Mouse (Mus musculus) embryonic facial prominence, embryonic 13.5 days (tissue): ENCODE results near the gene Mef2d. TPM values are rescaled to one million over a fixed set of nuclear protein-coding genes. Genes with fewer than 3 reads are reported as not detected.

Source experiments
- ATAC-seq: fragments of 200-750 bp; cut with Nextera tagmentation; 2 replicates; pipeline ENCODE4 v1.8.0; 2017; ENCODE audit warnings: low read depth; ENCODE audit not compliant: insufficient number of reproducible peaks, insufficient read depth, low FRiP score, low TSS enrichment
- H3K27ac ChIP-seq: fragments of 300-500 bp; sonication (generic); 2 replicates; pipeline ENCODE4 v1.5.1; 2015; ENCODE audit warnings: moderate library complexity, mild to moderate bottlenecking, inconsistent platforms
- H3K27me3 ChIP-seq: fragments of 300-500 bp; sonication (generic); 2 replicates; pipeline ENCODE4 v1.6.1; 2015; ENCODE audit warnings: mild to moderate bottlenecking, inconsistent platforms
- H3K36me3 ChIP-seq: fragments of 300-500 bp; sonication (generic); 2 replicates; pipeline ENCODE4 v1.6.1; 2015; ENCODE audit warnings: mild to moderate bottlenecking, inconsistent platforms
- H3K4me1 ChIP-seq: fragments of 300-500 bp; sonication (generic); 2 replicates; pipeline ENCODE4 v1.6.1; 2015; ENCODE audit warnings: inconsistent platforms
- H3K4me2 ChIP-seq: fragments of 300-500 bp; sonication (generic); 2 replicates; pipeline ENCODE4 v1.6.1; 2015; ENCODE audit warnings: moderate library complexity, mild to moderate bottlenecking, inconsistent platforms
- H3K4me3 ChIP-seq: fragments of 300-500 bp; sonication (generic); 2 replicates; pipeline ENCODE4 v1.5.1; 2015; ENCODE audit warnings: mild to moderate bottlenecking, inconsistent platforms
- H3K9ac ChIP-seq: fragments of 300-500 bp; sonication (generic); 2 replicates; pipeline ENCODE4 v1.6.1; 2015; ENCODE audit warnings: mild to moderate bottlenecking, inconsistent platforms
- H3K9me3 ChIP-seq: fragments of 300-500 bp; sonication (generic); 2 replicates; pipeline ENCODE4 v1.6.1; 2016; ENCODE audit warnings: inconsistent platforms
- WGBS: fragments of 180-500 bp; shearing (Covaris S2); methylation state at CpG from one replicate; pipeline ENCODE4 v1.1.7; 2015; ENCODE audit warnings: mixed read lengths; 5-methylcytosine and 5-hydroxymethylcytosine counted together
- polyA plus RNA-seq: library from polyadenylated mRNA; unstranded; fragments of >200 nt; fragmentation: Nextera tagmentation; extraction: Ambion mirVana; gene quantifications from 2 replicates; pipeline ENCODE4 v1.2.1, GENCODE M21; 2015

Mef2d gene
- polyA plus RNA-seq, 1 experiment from 2014 or later, result 18.2 TPM

- no peak for ATAC-seq
- Histone ChIP-seq H3K4me3 (no peak overlapping the region), H3K9ac (no peak overlapping the region), H3K36me3 (no peaks in the 10 kb centered on the region), H3K27me3 (peaks cover 58% of the 10 kb centered on the region), H3K4me2 (no peak overlapping the region), H3K4me1 (no peaks in the 10 kb centered on the region), H3K9me3 (0 out of 2 replicates have a peak, but pooled peaks cover 3% of the 10 kb centered on the region), H3K27ac (no peak overlapping the region)
- whole genome bisulfite sequencing, result 32% methylated on average over 9 of the region's 9 CpGs
Observed at GRCm38 (mm10) chr3:88191820-88192616, 49.8 kb downstream of the Mef2d start.

DNA sequence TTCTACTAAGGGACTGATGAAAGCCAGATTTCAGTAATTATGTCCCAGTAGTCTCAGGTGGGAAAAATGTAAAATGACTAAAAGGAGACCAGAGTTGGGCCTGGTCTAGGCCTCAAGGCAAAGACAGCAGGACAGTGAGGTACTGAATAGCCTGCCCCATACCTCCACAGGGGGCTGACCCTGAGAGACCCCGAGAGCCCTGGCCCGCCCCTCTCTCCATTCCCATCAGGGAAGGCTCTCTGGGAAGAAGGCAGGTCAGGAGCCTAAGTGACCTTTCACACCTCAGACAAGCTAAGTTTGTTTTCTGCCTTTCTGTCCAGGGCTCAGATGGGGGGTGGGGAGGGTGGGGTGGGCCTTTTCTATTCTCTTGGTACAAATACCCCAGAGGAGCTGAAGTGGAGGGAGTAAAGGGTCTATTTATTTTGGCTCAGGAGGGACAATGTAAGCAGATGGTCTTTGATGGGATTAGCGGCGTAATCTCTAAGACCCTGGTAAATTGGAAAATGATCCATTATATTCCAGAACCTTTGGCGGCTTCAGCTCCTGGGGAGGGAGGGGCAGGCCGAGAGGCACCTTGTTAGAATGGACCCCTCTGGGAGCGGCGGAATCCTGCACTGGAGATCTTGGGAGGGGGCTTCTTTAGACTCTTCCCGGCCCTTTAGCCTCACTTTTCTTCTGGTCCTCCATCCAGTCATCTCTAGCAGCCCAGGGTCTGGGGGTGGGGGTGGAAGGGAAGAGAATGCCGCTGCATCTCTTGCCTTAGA lies 55.8 kb downstream of the Mef2d start:
- Histone ChIP-seq H3K4me2 (no peak overlapping the region), H3K27ac (no peak overlapping the region), H3K27me3 (peaks cover 98% of the 10 kb centered on the region), H3K4me3 (no peak overlapping the region), H3K36me3 (no peaks in the 10 kb centered on the region), H3K4me1 (peaks cover 11% of the 10 kb centered on the region), H3K9me3 (no peaks in the 10 kb centered on the region), H3K9ac (no peak overlapping the region)
- WGBS, result 4% methylated on average over 10 of the region's 10 CpGs
- no peak for ATAC-seq

- no peak overlapping the region for H3K9ac ChIP-seq
- no peak overlapping the region for H3K4me3 ChIP-seq
- H3K4me1 ChIP-seq, result peaks cover 11% of the 10 kb centered on the region
- ATAC-seq, result no peak
- H3K27me3 ChIP-seq, result peaks cover 98% of the 10 kb centered on the region
- H3K9me3 ChIP-seq, result no peaks in the 10 kb centered on the region
- H3K4me2 ChIP-seq, result no peak overlapping the region
- no peak overlapping the region for H3K27ac ChIP-seq
- 2% methylated on average over 9 of the region's 9 CpGs for WGBS
- H3K36me3 ChIP-seq, result no peaks in the 10 kb centered on the region
Observed at GRCm38 (mm10) chr3:88198505-88199020, 56.4 kb downstream of the Mef2d start.

GRCm38 (mm10) chr3:88199541-88200110 lies 57.5 kb downstream of the Mef2d start:
- WGBS, result 24% methylated on average over 2 of the region's 2 CpGs
- no peak overlapping the region for H3K9ac ChIP-seq
- peaks cover 11% of the 10 kb centered on the region for H3K4me1 ChIP-seq
- H3K4me3 ChIP-seq, result no peak overlapping the region
- no peak overlapping the region for H3K4me2 ChIP-seq
- H3K27ac ChIP-seq, result no peak overlapping the region
- H3K36me3 ChIP-seq, result no peaks in the 10 kb centered on the region
- no peaks in the 10 kb centered on the region for H3K9me3 ChIP-seq
- peaks cover 98% of the 10 kb centered on the region for H3K27me3 ChIP-seq
- ATAC-seq, result no peak

GRCm38 (mm10) chr3:88200161-88200971 lies 58.2 kb downstream of the Mef2d start:
- H3K36me3 ChIP-seq, result no peaks in the 10 kb centered on the region
- H3K9me3 ChIP-seq, result no peaks in the 10 kb centered on the region
- ATAC-seq, result no peak
- peaks cover 17% of the 10 kb centered on the region for H3K4me1 ChIP-seq
- WGBS, result under 1% methylated on average over 61 of the region's 61 CpGs
- H3K4me2 ChIP-seq, result peak overlapping the region; percentile 57
- H3K27me3 ChIP-seq, result peaks cover 100% of the 10 kb centered on the region
- no peak overlapping the region for H3K27ac ChIP-seq
- H3K4me3 ChIP-seq, result peak overlapping the region; percentile 35
- H3K9ac ChIP-seq, result peak overlapping the region; percentile 47; the same call in 1 of the 2 replicates

GRCm38 (mm10) chr3:88200972-88201330 lies 58.8 kb downstream of the Mef2d start:
- Histone ChIP-seq H3K4me3 (peak overlapping the region; percentile 35), H3K9me3 (no peaks in the 10 kb centered on the region), H3K4me1 (peaks cover 21% of the 10 kb centered on the region), H3K9ac (peak overlapping the region; percentile 47; the same call in 1 of the 2 replicates), H3K27ac (no peak overlapping the region), H3K27me3 (peaks cover 100% of the 10 kb centered on the region), H3K4me2 (peak overlapping the region; percentile 57), H3K36me3 (no peaks in the 10 kb centered on the region)
- no peak for ATAC-seq
- WGBS, result 0% methylated on average over 36 of the region's 37 CpGs

- H3K4me3 ChIP-seq, result no peak overlapping the region
- peaks cover 100% of the 10 kb centered on the region for H3K27me3 ChIP-seq
- peaks cover 23% of the 10 kb centered on the region for H3K4me1 ChIP-seq
- H3K9me3 ChIP-seq, result no peaks in the 10 kb centered on the region
- ATAC-seq, result no peak
- H3K9ac ChIP-seq, result no peak overlapping the region
- WGBS, result 12% methylated on average over 5 of the region's 5 CpGs
- H3K36me3 ChIP-seq, result no peaks in the 10 kb centered on the region
- no peak overlapping the region for H3K27ac ChIP-seq
- no peak overlapping the region for H3K4me2 ChIP-seq
Observed at GRCm38 (mm10) chr3:88201640-88202039, 59.5 kb downstream of the Mef2d start.

DNA sequence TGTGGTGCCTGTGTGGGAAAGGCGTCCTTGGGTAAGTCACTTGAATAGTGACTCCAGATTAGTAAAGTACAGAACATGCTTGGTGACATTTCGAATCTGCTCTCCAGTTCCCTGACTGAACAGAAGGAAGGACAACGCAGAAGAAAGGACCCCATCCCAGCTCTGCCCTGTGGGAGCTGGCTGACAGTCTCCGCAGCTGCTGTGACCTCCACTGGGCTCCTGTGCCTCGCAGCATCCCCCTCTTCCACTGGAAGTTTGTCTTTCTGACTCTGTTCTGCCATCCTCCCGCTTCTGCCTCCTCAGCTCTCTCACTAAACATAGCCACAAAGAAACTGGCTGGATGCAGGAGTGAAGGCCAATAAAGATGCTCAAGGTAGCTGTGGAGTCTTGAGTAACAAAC lies 60.8 kb downstream of the Mef2d start:
- no peak overlapping the region for H3K9ac ChIP-seq
- no peak overlapping the region for H3K4me3 ChIP-seq
- no peak overlapping the region for H3K27ac ChIP-seq
- no peaks in the 10 kb centered on the region for H3K9me3 ChIP-seq
- H3K27me3 ChIP-seq, result peaks cover 100% of the 10 kb centered on the region
- peaks cover 25% of the 10 kb centered on the region for H3K4me1 ChIP-seq
- no peak for ATAC-seq
- WGBS, result 3% methylated on average over 6 of the region's 6 CpGs
- H3K4me2 ChIP-seq, result no peak overlapping the region
- H3K36me3 ChIP-seq, result no peaks in the 10 kb centered on the region

- Histone ChIP-seq H3K9ac (no peak overlapping the region), H3K4me3 (no peak overlapping the region), H3K27me3 (peaks cover 100% of the 10 kb centered on the region), H3K4me1 (peaks cover 25% of the 10 kb centered on the region), H3K4me2 (no peak overlapping the region), H3K27ac (no peak overlapping the region), H3K9me3 (no peaks in the 10 kb centered on the region), H3K36me3 (no peaks in the 10 kb centered on the region)
- 10% methylated on average over 5 of the region's 5 CpGs for WGBS
- no peak for ATAC-seq
Observed at GRCm38 (mm10) chr3:88203456-88203855, 61.3 kb downstream of the Mef2d start.

DNA sequence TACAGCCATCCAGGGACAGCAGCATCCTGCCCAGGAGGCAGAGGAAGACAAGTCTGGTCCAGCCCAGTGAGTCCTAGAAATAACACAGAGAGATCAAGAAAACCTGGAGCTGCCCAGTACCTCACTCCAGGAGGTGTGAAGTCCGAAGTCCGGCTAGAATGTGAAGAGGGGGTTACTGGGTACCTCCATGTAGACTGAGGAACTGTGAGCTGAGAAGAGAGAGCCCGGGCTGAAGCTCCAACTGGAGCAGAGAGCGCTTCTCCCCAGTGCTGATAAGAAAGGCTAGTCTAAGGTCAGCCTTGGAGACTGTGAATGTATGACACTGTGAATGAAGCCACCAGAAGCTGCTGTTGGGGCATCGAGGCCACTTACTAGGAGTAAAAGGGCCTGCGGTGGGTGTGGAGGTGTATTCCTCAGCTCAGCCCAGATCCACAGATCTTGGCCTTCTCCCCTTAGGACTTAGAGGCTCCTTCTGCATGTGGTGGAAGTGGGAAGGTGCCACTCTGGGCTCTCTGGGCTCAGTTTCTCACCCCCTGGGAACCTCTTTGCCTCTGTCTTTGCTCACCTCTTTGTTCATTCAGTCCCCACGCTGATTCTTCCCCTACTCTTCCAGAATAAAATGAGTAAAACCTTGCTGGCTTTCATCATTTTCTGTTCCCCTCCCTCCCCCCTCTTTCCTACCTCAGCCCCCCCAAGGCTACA lies 62.0 kb downstream of the Mef2d start:
- no peak for ATAC-seq
- Histone ChIP-seq H3K36me3 (no peaks in the 10 kb centered on the region), H3K4me3 (no peak overlapping the region), H3K27me3 (peaks cover 100% of the 10 kb centered on the region), H3K4me2 (no peak overlapping the region), H3K9ac (no peak overlapping the region), H3K27ac (no peak overlapping the region), H3K4me1 (peaks cover 25% of the 10 kb centered on the region), H3K9me3 (no peaks in the 10 kb centered on the region)
- 3% methylated on average over 7 of the region's 7 CpGs for WGBS
